Mouse (Mus musculus) activated CD4-positive, CD25-positive, alpha-beta regulatory T cell, adult 4 months (primary cell): ENCODE data around the gene Spcs2. TPM values are rescaled to one million over a fixed set of nuclear protein-coding genes. Genes with fewer than 3 reads are reported as not detected.
"Not testable (repeated sequence)": the region's sequence is repeated elsewhere in the genome, so short reads cannot be mapped to it uniquely, and the experiment has no call there.

Experiments used
- ATAC-seq: one replicate; pipeline ENCODE4 v1.8.0; 2017
- polyA plus RNA-seq, 2 experiments: library from polyadenylated mRNA; unstranded; fragments of 100-300 nt; shearing (Covaris generic); gene quantifications; one replicate each; pipeline ENCODE4 v1.2.1; 2017

The Spcs2 gene
- polyA plus RNA-seq, 2 experiments from 2014 or later = 511 to 516 TPM

DNA sequence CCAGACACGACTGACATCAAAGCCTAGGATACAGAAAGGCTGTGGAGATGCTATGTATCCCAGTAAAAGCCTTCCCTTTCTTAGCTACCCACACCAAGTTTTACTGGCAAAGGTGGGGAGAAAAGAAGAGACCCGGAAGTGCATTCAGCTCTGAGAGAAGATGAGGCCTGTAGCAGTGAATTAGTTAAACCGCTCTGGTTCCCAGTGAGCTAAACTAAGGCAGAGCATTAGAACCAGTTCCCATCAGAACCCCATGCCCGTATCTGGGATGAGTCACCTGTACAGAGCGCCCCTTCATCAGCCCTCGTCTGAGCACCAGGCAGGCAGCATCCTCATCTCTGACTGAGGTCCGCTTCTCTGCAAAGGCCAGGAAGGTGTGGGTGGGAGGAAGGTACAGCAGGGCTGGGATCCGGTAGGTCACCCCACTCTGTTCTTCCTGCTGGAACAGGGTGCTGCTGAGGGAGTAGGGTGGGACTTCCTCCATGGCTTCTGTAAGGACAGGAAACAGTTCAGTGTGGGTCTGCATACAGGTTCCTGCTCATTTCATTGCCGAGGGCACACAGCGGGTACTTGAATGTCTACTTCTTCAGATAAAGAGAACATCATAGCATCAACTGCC, 40.1 kb downstream of the Spcs2 start:
- ATAC-seq = peak; percentile 46

DNA sequence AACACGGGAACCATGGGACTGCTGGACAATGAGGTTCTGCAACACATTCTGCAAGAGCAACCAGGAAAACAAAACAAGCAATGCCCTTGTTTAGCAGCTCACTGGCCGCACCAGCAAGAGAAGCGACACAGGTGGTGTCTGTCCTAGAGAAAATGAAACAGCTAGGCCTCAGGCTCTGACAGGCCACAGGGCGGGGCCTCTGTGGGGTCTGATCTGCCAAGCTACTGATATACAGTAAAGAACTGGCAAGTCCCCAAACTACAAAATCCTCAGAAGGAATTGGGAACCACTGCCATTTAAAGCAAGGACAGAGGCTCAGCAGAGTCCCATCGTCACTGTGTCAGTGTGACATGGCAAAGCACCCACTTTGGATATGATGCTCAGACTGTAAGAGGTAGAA, 40.8 kb downstream of the Spcs2 start:
- ATAC-seq = peak; percentile 72

- no peak for ATAC-seq
Observed at GRCm38 (mm10) chr7:99821953-99822352, 41.3 kb downstream of the Spcs2 start.

- peak; percentile 27 for ATAC-seq
Observed at GRCm38 (mm10) chr7:99818181-99818725, 45.0 kb downstream of the Spcs2 start.

- peak; percentile 14 for ATAC-seq
Observed at GRCm38 (mm10) chr7:99813394-99813793, 49.9 kb downstream of the Spcs2 start.

GRCm38 (mm10) chr7:99811661-99812060, 51.6 kb downstream of the Spcs2 start:
- no peak for ATAC-seq

DNA sequence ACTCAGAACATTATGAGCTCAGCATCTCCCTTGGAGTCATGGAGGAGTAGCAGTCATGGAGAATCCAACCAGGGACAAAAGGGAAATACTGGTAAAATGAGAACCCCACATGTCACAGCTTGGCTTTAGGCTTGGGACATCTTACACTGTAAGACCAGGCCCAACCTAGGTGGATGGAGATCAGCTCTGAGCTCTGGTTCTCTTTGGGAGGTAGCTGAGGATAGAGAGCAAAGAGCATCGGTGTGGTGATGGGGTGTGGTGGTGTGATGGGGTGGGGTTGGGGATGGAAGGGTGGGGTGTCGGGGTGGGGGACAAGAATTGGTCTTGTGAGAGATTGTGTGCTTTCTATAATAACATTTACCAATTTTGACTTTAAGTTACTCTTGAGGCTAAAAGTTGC, 52.4 kb downstream of the Spcs2 start:
- no peak for ATAC-seq

GRCm38 (mm10) chr7:99807043-99807442, 56.2 kb downstream of the Spcs2 start:
- not testable (repeated sequence) for ATAC-seq

DNA sequence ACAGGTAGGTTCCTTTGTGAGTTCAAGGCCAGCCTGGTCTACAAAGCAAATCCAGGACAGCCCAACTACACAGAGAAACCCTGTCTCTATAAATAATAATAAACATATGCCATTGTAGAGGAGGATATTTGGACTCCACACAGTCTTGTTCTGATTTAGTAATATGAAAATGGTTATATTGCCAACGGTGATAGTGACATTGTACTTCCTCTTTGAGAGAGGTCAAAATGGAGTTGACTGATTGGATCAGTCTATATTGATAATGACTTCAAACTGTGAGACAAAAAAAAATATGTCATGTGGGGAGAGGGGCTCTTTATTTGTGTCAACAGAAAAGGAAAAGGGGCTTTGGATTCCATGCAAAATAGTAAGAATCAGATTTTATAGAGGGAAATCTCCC, 57.9 kb downstream of the Spcs2 start:
- ATAC-seq = no peak

DNA sequence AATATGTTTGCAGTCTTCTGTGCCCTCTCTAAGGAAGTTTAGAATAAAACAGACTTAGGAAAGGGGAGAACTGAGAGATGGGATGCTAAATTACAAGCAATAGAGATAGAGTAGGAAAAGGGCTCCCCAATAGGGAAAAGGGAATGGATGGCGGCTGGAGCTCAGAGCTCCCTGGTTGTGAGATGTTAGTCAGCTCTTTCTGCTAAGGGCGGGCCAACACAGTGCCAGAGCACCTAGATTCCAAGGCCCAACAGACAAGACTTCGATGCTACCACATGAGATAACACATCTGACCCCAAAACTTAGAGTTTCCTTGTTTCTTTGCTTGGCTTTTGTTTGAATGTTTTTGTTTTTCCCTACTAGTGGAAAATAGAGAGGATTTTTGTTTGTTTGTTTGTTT, 59.2 kb downstream of the Spcs2 start:
- ATAC-seq = not testable (repeated sequence)

- ATAC-seq = no peak
Observed at GRCm38 (mm10) chr7:99803535-99803934, 59.7 kb downstream of the Spcs2 start.

GRCm38 (mm10) chr7:99799118-99799517, 64.1 kb downstream of the Spcs2 start:
- no peak for ATAC-seq

DNA sequence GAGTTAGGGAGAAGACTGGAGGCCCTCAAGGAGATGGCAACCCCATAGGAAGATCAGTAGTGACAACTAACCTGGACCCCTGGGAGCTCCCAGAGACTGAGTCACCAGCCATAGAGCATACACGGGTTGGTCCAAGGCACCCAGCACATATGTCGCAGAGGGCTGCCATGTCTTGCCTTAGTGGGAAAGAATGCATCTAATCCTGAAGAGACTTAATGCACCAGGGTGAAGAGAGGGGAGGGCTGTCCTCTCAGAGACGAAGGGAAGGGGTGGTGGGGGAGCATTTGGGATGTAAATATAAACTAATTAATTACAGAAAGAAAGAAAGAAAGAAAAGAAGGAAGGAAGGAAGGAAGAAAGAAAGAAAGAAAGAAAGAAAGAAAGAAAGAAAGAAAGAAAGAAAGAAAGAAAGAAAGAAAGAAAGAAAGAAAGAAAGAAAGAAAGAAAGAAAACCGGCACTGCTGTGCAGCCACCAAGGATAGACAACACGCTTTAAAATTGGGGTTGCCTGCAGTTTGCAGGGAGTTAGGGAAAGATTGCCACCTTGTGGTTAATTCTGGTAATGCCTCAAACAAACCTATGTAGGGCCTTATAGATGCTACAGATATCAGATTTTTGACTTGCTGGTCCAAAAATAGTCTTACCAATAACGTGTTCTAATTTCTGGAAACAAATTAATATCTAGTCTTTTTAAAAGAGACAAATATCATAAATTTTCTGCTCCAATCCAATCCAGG, 65.2 kb downstream of the Spcs2 start:
- ATAC-seq = no peak

DNA sequence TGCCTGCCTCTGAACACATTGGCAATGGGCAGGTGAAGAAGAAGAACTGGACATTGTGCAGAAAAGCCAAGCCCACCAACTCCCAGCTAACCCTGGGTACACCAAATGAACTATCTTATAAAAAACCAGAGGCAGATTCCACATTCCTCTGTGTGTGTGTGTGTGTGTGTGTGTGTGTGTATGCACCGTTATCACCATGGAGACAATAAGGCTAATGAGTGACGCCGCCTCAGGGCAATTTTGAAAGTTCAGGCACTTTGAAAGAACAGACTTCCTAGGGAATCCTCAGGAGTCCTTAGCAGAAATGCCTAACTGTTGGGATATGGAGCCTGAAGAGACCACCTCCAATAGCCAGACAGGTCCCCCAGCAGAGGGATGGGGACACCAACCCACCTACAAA, 66.0 kb downstream of the Spcs2 start:
- no peak for ATAC-seq

- no peak for ATAC-seq
Observed at GRCm38 (mm10) chr7:99796471-99796870, 66.8 kb downstream of the Spcs2 start.

GRCm38 (mm10) chr7:99795192-99795981, 67.9 kb downstream of the Spcs2 start:
- peak; percentile 70 for ATAC-seq

DNA sequence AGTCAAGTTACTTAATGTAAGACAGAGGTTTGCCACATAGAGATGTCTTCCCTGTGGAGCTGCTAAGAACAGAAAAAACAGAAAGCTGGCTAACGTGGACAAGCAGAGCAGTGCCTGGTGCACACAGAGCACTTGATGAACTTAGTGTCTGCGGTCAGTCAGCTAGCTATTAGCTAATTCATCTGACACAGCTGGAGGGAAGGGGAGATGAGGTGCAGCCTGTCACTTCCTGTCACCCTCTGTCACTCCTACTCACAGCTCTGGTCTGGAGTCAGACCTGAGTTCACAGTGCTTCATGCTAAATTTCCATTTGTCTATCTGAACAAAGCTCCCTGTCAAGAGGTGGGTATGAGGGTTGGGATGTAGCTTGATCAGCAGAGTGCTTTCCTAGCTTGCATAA, 69.2 kb downstream of the Spcs2 start:
- peak; percentile 53 for ATAC-seq

DNA sequence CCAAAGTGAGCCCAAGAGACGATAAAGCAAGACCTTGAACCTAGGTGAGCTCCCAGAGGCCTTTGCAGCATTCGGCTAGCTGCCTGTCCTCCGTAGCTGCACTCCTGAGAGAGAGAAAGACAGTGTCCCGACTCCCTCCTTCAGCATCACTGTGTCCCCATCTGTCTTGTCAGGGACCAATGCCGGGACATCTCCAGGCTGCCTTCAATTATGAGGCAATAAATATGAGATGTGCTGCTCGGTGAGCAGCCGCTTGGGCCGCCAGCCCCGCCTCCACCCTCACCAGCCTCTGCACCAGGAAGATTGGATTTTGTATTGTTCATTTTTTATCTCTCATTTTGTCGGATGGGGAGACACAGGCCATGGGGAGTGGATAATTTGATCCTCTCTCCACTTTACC, 72.4 kb downstream of the Spcs2 start:
- no peak for ATAC-seq

DNA sequence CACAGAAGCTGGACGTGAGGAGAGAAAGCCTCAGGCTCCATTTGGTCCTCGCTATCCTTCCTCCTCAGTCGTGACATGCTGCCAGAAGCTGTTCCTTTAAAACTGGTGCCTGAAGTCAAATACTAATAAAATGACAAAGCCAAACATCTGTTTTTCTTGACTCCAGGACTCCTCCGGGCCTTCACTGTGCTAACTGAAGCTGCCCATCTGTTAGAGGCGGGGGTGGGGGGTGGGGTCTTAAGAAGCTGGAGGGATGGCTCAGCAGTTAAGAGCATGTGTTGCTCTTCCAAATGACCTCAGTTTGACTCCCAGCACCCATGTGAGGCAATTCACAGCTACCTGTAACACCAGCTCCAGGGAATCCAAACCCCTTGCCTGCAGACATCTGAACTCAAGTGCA, 74.7 kb downstream of the Spcs2 start:
- no peak for ATAC-seq

DNA sequence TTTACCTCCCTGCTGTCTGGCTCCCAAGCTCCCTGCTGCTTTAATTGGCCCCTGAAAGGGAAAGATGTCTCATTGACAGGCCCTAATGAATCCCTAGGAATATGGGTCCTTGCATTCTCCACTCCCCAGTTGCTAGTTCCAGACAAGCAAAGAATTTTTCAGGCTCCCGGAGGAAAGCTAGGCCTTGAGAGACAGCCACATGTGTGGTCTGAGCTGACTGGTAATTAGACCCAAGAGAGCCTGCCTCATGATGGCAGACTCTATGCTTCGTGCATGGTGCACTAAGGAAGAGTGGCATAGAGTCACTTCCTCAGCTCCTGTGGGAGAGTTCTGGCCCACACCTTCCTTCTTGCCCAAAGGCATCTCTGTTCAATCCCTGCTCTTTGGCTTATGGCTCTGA, 75.3 kb downstream of the Spcs2 start:
- no peak for ATAC-seq
